Mouse (Mus musculus): ENCODE measurements around the gene Dag1. TPM values are rescaled to one million over a fixed set of nuclear protein-coding genes. Genes with fewer than 3 reads are reported as not detected.

Dag1 gene
- 134 and 168 TPM in 2 replicates for total RNA-seq (2012; rRNA removed)

GRCm38 (mm10) chr9:108263690-108264190 lies at the start of gene Dag1:
Gene Dag1, minus strand, starts transcription at chr9:108263958.
- peak; percentile 95 for DNase-seq (ENCODE audit: low read depth, low spot score)
- in situ Hi-C loops (cut with MboI; ENCODE audit: low sequenced_read_pairs in 2 of 2, unreplicated experiment in 2 of 2): no loop called here
- TF ChIP-seq HCFC1 (IDR thresholded peaks at IDR 0.05; ENCODE audit: borderline replicate concordance, insufficient read depth, low read length) (0 out of 2 replicates have a peak, but pooled peaks have one; percentile 17), CHD2 (IDR thresholded peaks at IDR 0.05; ENCODE audit: low read depth, low read length) (no peak), ZC3H11A (IDR thresholded peaks at IDR 0.05; ENCODE audit: borderline replicate concordance, low read depth, low read length) (no peak)
- Histone ChIP-seq H3K4me3 (ENCODE audit: insufficient read depth in 1 of 2, low read depth in 1 of 2, low read length in 2 of 2, poor library complexity in 1 of 2, severe bottlenecking in 1 of 2) (peak within 1 kb of the TSS; percentile 83 to 91), H3K27ac (ENCODE audit: insufficient read depth, low read depth, low read length, poor library complexity, severe bottlenecking) (peak within 1 kb of the TSS; percentile 98), H3K36me3 (ENCODE audit: control insufficient read depth, insufficient read depth, low read length, poor library complexity, severe bottlenecking) (0 out of 2 replicates have a peak, but pooled peaks cover 3% of the 10 kb centered on the region), H3K9ac (ENCODE audit: insufficient read depth, low read depth, low read length, poor library complexity, severe bottlenecking) (peak within 1 kb of the TSS; percentile 92), H3K9me3 (ENCODE audit: control insufficient read depth, insufficient read depth, low read depth, low read length) (no peaks in the 10 kb centered on the region), H3K4me1 (ENCODE audit: control insufficient read depth in 2 of 2, insufficient read depth in 2 of 2, low read length in 2 of 2, poor library complexity in 1 of 2) (peaks cover 8 to 22% of the 10 kb centered on the region in 2 experiments; a peak in 3 of 4 replicates)

GRCm38 (mm10) chr9:108308141-108308540 lies 44.4 kb upstream of the Dag1 start:
- H3K9ac ChIP-seq (ENCODE audit: insufficient read depth, low read depth, low read length, poor library complexity, severe bottlenecking): peak overlapping the region; percentile 23; the same call in 1 of the 2 replicates
- TF ChIP-seq MAFK (IDR thresholded peaks at IDR 0.05; ENCODE audit: insufficient read depth, low read depth, low read length) (no peak), ZNF384 (IDR thresholded peaks at IDR 0.05; ENCODE audit: low read depth, low read length) (no peak), ZC3H11A (IDR thresholded peaks at IDR 0.05; ENCODE audit: borderline replicate concordance, low read depth, low read length) (no peak), HCFC1 (IDR thresholded peaks at IDR 0.05; ENCODE audit: borderline replicate concordance, insufficient read depth, low read length) (no peak), CHD2 (IDR thresholded peaks at IDR 0.05; ENCODE audit: low read depth, low read length) (no peak)
- H3K27ac ChIP-seq (ENCODE audit: insufficient read depth, low read depth, low read length, poor library complexity, severe bottlenecking): peak overlapping the region; percentile 24; the same call in 1 of the 2 replicates
- H3K4me1 ChIP-seq (ENCODE audit: control insufficient read depth in 2 of 2, insufficient read depth in 2 of 2, low read length in 2 of 2, poor library complexity in 1 of 2): peaks cover 0 to 9% of the 10 kb centered on the region in 2 experiments
- H3K9me3 ChIP-seq (ENCODE audit: control insufficient read depth, insufficient read depth, low read depth, low read length): no peaks in the 10 kb centered on the region
- peak overlapping the region; percentile 58 to 98; a peak in 3 of 4 replicates for H3K4me3 ChIP-seq (ENCODE audit: insufficient read depth in 1 of 2, low read depth in 1 of 2, low read length in 2 of 2, poor library complexity in 1 of 2, severe bottlenecking in 1 of 2)
- H3K36me3 ChIP-seq (ENCODE audit: control insufficient read depth, insufficient read depth, low read length, poor library complexity, severe bottlenecking): peaks cover 3% of the 10 kb centered on the region; the same call in 1 of the 2 replicates
- in situ Hi-C loops (cut with MboI; ENCODE audit: low sequenced_read_pairs in 2 of 2, unreplicated experiment in 2 of 2): no loop called here
- DNase-seq (ENCODE audit: low read depth, low spot score): no peak

GRCm38 (mm10) chr9:108307021-108307807 lies 43.5 kb upstream of the Dag1 start:
- TF ChIP-seq ZC3H11A (IDR thresholded peaks at IDR 0.05; ENCODE audit: borderline replicate concordance, low read depth, low read length) (no peak), CHD2 (IDR thresholded peaks at IDR 0.05; ENCODE audit: low read depth, low read length) (no peak), ZNF384 (IDR thresholded peaks at IDR 0.05; ENCODE audit: low read depth, low read length) (no peak), HCFC1 (IDR thresholded peaks at IDR 0.05; ENCODE audit: borderline replicate concordance, insufficient read depth, low read length) (no peak), MAFK (IDR thresholded peaks at IDR 0.05; ENCODE audit: insufficient read depth, low read depth, low read length) (no peak)
- no peak for DNase-seq (ENCODE audit: low read depth, low spot score)
- Histone ChIP-seq H3K9ac (ENCODE audit: insufficient read depth, low read depth, low read length, poor library complexity, severe bottlenecking) (peak overlapping the region; percentile 99), H3K4me1 (ENCODE audit: control insufficient read depth in 2 of 2, insufficient read depth in 2 of 2, low read length in 2 of 2, poor library complexity in 1 of 2) (peaks cover 0 to 9% of the 10 kb centered on the region in 2 experiments), H3K36me3 (ENCODE audit: control insufficient read depth, insufficient read depth, low read length, poor library complexity, severe bottlenecking) (peaks cover 9% of the 10 kb centered on the region), H3K4me3 (ENCODE audit: insufficient read depth in 1 of 2, low read depth in 1 of 2, low read length in 2 of 2, poor library complexity in 1 of 2, severe bottlenecking in 1 of 2) (peak overlapping the region; percentile 98), H3K9me3 (ENCODE audit: control insufficient read depth, insufficient read depth, low read depth, low read length) (no peaks in the 10 kb centered on the region), H3K27ac (ENCODE audit: insufficient read depth, low read depth, low read length, poor library complexity, severe bottlenecking) (peak overlapping the region; percentile 97; the same call in 1 of the 2 replicates)
- in situ Hi-C loops (cut with MboI; ENCODE audit: low sequenced_read_pairs in 2 of 2, unreplicated experiment in 2 of 2): no loop called here

GRCm38 (mm10) chr9:108306571-108306980 lies 42.8 kb upstream of the Dag1 start:
- H3K9me3 ChIP-seq (ENCODE audit: control insufficient read depth, insufficient read depth, low read depth, low read length): no peaks in the 10 kb centered on the region
- DNase-seq (ENCODE audit: low read depth, low spot score): no peak
- peak overlapping the region; percentile 99 for H3K9ac ChIP-seq (ENCODE audit: insufficient read depth, low read depth, low read length, poor library complexity, severe bottlenecking)
- H3K4me3 ChIP-seq (ENCODE audit: insufficient read depth in 1 of 2, low read depth in 1 of 2, low read length in 2 of 2, poor library complexity in 1 of 2, severe bottlenecking in 1 of 2): peak overlapping the region; percentile 98
- H3K4me1 ChIP-seq (ENCODE audit: control insufficient read depth in 2 of 2, insufficient read depth in 2 of 2, low read length in 2 of 2, poor library complexity in 1 of 2): peaks cover 3 to 9% of the 10 kb centered on the region in 2 experiments
- no peak for TF ChIP-seq ZC3H11A (IDR thresholded peaks at IDR 0.05; ENCODE audit: borderline replicate concordance, low read depth, low read length)
- TF ChIP-seq ZNF384 (IDR thresholded peaks at IDR 0.05; ENCODE audit: low read depth, low read length): no peak
- TF ChIP-seq HCFC1 (IDR thresholded peaks at IDR 0.05; ENCODE audit: borderline replicate concordance, insufficient read depth, low read length): 0 out of 2 replicates have a peak, but pooled peaks have one; percentile 6
- peaks cover 13% of the 10 kb centered on the region for H3K36me3 ChIP-seq (ENCODE audit: control insufficient read depth, insufficient read depth, low read length, poor library complexity, severe bottlenecking)
- H3K27ac ChIP-seq (ENCODE audit: insufficient read depth, low read depth, low read length, poor library complexity, severe bottlenecking): peak overlapping the region; percentile 97
- in situ Hi-C loops (cut with MboI; ENCODE audit: low sequenced_read_pairs in 2 of 2, unreplicated experiment in 2 of 2): no loop called here

All from ES-E14 (cell line).